Mouse (Mus musculus): Measurements from ENCODE around the gene Lad1. TPM values are rescaled to one million over a fixed set of nuclear protein-coding genes. Genes with fewer than 3 reads are reported as not detected.

The Lad1 gene
- polyA plus RNA-seq, 1 experiment from 2014 or later, result 1.4 TPM

- no peaks in the 10 kb centered on the region for H3K36me3 ChIP-seq (replicated peaks)
- 85% methylated on average over 3 of the region's 3 CpGs for WGBS
- H3K4me1 ChIP-seq, result no peaks in the 10 kb centered on the region
- H3K4me2 ChIP-seq, result no peak overlapping the region
- no peak overlapping the region for H3K4me3 ChIP-seq
- H3K9ac ChIP-seq, result no peak overlapping the region
- no peaks in the 10 kb centered on the region for H3K9me3 ChIP-seq
- peaks cover 13% of the 10 kb centered on the region; the same call in 1 of the 2 replicates for H3K27me3 ChIP-seq (replicated peaks)
- no peak for ATAC-seq (replicated peaks)
- H3K27ac ChIP-seq, result no peak overlapping the region
Observed at GRCm38 (mm10) chr1:135812205-135812604, 6.2 kb upstream of the Lad1 start.

DNA sequence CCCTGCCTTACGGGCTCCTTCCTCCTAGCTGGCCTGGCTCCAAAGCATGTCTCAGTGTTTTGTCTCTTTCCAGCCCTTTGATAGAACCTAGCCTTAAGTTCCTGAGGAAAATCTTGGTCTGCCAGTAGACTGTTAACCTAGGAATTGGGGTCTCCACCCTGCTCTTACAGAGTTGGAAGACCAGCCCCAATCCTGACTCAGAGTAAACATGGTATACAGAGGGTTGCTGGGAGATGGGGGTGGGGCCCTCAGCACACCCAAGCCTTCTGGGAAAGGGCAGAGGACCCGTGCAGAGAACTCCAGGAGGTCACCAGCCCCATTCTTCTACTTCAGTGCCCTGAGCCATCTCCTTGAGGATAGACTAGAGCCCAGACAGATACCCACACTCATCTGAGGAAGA, 5.8 kb upstream of the Lad1 start:
- ATAC-seq (replicated peaks), result no peak
- Histone ChIP-seq H3K4me3 (no peak overlapping the region), H3K4me1 (no peaks in the 10 kb centered on the region), H3K4me2 (no peak overlapping the region), H3K36me3 (replicated peaks) (no peaks in the 10 kb centered on the region), H3K9me3 (no peaks in the 10 kb centered on the region), H3K27ac (no peak overlapping the region), H3K27me3 (replicated peaks) (peaks cover 17% of the 10 kb centered on the region), H3K9ac (no peak overlapping the region)
- 48% methylated on average over 2 of the region's 2 CpGs for WGBS

DNA sequence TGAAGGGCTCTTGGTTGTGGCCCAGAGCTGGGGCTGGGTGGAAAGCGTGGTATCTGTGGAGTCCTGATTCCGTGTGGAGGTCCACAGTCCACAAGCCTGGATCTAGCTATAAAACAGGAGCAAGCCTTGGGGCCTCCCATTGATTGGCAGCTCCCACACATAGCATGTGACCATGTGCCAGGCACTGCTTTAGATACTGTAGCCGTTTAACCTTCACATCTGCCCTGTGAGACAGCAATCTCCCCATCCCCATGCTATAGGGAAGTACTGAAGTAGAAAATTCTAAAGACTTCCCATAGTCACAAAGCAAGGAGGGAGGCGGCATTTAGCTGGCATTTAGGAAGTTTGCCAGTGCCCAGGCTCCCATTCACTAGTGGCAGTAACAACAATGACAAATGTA, 5.3 kb upstream of the Lad1 start:
- Histone ChIP-seq H3K9ac (no peak overlapping the region), H3K27ac (no peak overlapping the region), H3K4me1 (peaks cover under 1% of the 10 kb centered on the region; the same call in 1 of the 2 replicates), H3K36me3 (replicated peaks) (no peaks in the 10 kb centered on the region), H3K9me3 (no peaks in the 10 kb centered on the region), H3K4me2 (no peak overlapping the region), H3K27me3 (replicated peaks) (peaks cover 22% of the 10 kb centered on the region), H3K4me3 (no peak overlapping the region)
- WGBS, result 69% methylated on average over 4 of the region's 4 CpGs
- ATAC-seq (replicated peaks), result no peak

- H3K36me3 ChIP-seq (replicated peaks), result no peaks in the 10 kb centered on the region
- H3K4me1 ChIP-seq, result peaks cover 8% of the 10 kb centered on the region
- peaks cover 30% of the 10 kb centered on the region for H3K27me3 ChIP-seq (replicated peaks)
- no peak overlapping the region for H3K27ac ChIP-seq
- ATAC-seq (replicated peaks), result no peak
- H3K4me3 ChIP-seq, result no peak overlapping the region
- no peaks in the 10 kb centered on the region for H3K9me3 ChIP-seq
- 76% methylated on average over 5 of the region's 5 CpGs for WGBS
- H3K9ac ChIP-seq, result no peak overlapping the region
- H3K4me2 ChIP-seq, result no peak overlapping the region
Observed at GRCm38 (mm10) chr1:135813687-135814395, 4.6 kb upstream of the Lad1 start.

DNA sequence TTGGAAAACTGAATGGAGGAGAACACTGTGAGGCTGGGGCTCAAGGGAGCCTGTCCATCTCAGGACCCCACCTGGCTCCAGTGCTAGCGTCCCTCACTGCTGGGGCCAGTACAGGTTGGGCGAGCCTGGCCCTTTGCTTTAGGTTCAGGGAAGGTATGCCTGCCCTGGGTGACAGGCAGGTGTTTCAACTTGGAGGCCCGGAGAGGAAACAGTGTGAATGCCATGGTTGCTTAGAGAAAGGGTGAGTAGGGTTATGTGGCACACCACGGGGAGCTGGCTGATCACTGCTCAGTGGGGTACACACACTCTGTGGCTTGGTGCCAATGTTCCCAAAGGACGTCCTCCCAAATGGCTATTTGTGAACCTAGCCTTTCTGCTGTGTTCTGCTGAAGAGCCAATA, 3.9 kb upstream of the Lad1 start:
- WGBS, result 86% methylated on average over 5 of the region's 5 CpGs
- peaks cover 37% of the 10 kb centered on the region for H3K27me3 ChIP-seq (replicated peaks)

DNA sequence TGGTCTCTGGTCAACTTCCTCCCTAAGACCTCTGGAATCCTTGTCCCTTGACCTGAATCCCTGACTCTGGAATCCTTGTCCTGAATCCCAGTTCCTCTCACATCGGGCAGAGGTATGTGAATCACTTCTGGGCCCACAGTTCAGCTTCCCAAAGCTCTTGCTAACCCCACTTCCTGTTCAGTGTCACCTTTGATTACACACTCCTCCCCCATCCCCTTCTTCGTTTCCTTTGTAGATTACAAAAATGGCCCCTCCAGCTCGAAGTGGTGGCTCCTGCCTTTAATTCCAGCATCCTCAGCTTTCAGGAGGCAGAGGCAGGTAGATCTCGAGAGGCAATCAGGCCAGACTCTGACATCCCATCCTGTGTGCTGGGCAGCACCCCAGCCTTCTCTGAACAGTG, 803 bp upstream of the Lad1 start:
- 73% methylated on average over 4 of the region's 4 CpGs for WGBS
- Histone ChIP-seq H3K27ac (no peak overlapping the region), H3K4me1 (peaks cover 12% of the 10 kb centered on the region), H3K27me3 (replicated peaks) (peaks cover 50% of the 10 kb centered on the region), H3K36me3 (replicated peaks) (no peaks in the 10 kb centered on the region), H3K9ac (no peak overlapping the region), H3K4me3 (no peak overlapping the region), H3K4me2 (no peak overlapping the region), H3K9me3 (no peaks in the 10 kb centered on the region)
- ATAC-seq (replicated peaks), result no peak

More for the DNA sequence above, 3.9 kb upstream of the Lad1 start:
- no peak overlapping the region for H3K4me3 ChIP-seq
- H3K4me2 ChIP-seq, result no peak overlapping the region
- no peaks in the 10 kb centered on the region for H3K9me3 ChIP-seq
- H3K27ac ChIP-seq, result no peak overlapping the region
- no peak for ATAC-seq (replicated peaks)
- H3K36me3 ChIP-seq (replicated peaks), result no peaks in the 10 kb centered on the region
- H3K4me1 ChIP-seq, result peaks cover 12% of the 10 kb centered on the region
- no peak overlapping the region for H3K9ac ChIP-seq

DNA sequence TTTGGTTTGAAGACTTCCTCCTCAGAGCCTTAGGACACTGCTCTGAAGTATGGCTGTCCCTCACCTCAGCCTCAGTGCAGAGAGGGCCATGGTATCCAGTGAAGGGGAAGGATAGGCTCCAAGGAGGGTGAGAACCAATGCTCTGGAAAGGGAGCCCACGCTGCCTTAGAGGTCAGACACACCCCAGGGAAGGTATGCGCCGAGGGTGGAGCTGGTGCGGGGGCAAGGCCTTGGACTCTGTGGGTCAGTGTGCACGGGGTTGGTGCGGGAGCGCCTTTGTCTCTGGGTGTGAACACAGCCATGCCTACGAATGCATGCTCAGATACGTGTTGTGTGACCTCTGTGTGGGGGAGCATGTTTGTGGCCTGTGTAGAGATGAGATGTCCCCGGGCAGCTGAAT, 1.7 kb downstream of the Lad1 start:
- Histone ChIP-seq H3K36me3 (replicated peaks) (no peaks in the 10 kb centered on the region), H3K4me2 (no peak overlapping the region), H3K4me3 (no peak overlapping the region), H3K27ac (no peak overlapping the region), H3K9me3 (no peaks in the 10 kb centered on the region), H3K4me1 (peaks cover 12% of the 10 kb centered on the region), H3K27me3 (replicated peaks) (peaks cover 50% of the 10 kb centered on the region), H3K9ac (no peak overlapping the region)
- 84% methylated on average over 10 of the region's 10 CpGs for WGBS
- no peak; the same call in 1 of the 2 replicates for ATAC-seq (replicated peaks)

- WGBS, result 89% methylated on average over 16 of the region's 16 CpGs
- peaks cover 48% of the 10 kb centered on the region for H3K27me3 ChIP-seq (replicated peaks)
Observed at GRCm38 (mm10) chr1:135820736-135821364, 2.5 kb downstream of the Lad1 start.

GRCm38 (mm10) chr1:135821780-135822179, 3.4 kb downstream of the Lad1 start:
- H3K9ac ChIP-seq, result no peak overlapping the region
- H3K9me3 ChIP-seq, result no peaks in the 10 kb centered on the region
- ATAC-seq (replicated peaks), result no peak
- no peak overlapping the region for H3K27ac ChIP-seq
- H3K4me3 ChIP-seq, result no peak overlapping the region
- no peaks in the 10 kb centered on the region for H3K36me3 ChIP-seq (replicated peaks)
- peaks cover 12% of the 10 kb centered on the region for H3K4me1 ChIP-seq
- H3K27me3 ChIP-seq (replicated peaks), result peaks cover 41% of the 10 kb centered on the region
- no peak overlapping the region for H3K4me2 ChIP-seq
- WGBS, result 79% methylated on average over 7 of the region's 7 CpGs

More at GRCm38 (mm10) chr1:135820736-135821364, 2.5 kb downstream of the Lad1 start:
- no peak overlapping the region for H3K4me2 ChIP-seq
- no peak overlapping the region for H3K27ac ChIP-seq
- no peak overlapping the region for H3K9ac ChIP-seq
- no peak for ATAC-seq (replicated peaks)
- no peaks in the 10 kb centered on the region for H3K9me3 ChIP-seq
- peaks cover 12% of the 10 kb centered on the region for H3K4me1 ChIP-seq
- H3K4me3 ChIP-seq, result no peak overlapping the region
- H3K36me3 ChIP-seq (replicated peaks), result no peaks in the 10 kb centered on the region

GRCm38 (mm10) chr1:135828918-135829317, 10.5 kb downstream of the Lad1 start:
- ATAC-seq (replicated peaks), result no peak
- H3K36me3 ChIP-seq (replicated peaks), result no peaks in the 10 kb centered on the region
- WGBS, result 28% methylated on average over 1 of the region's 1 CpGs

DNA sequence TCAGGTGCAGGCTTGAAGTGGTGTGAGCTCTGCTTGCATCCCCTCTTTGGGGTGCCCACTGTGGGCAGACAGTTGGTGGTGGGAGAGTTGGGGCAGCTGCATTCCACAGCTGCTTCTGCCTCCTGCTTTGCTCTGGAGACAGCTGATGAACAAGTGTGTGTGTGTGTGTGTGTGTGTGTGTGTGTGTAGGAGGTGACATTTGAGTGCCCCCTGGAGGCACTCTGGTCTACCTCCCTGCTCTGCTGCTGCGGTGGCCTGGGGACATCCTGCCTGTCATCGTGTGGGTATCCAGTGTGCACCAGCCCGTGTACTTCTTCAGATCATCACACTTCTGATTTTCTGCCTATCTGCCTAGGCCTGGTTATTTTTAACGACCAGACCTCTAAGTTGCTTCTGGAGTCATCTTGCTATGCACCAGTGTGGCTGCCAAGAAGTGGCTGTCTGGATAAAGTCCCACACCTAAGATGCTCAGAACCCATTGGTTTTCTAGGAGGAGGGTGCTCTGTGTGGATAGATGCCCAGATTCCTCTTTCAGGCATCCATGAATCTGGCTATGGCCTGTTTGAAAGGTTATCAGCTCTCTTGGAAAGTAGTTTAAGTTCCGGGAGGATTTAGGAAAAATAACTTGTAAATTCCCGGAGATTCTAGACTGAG, 15.9 kb downstream of the Lad1 start:
- Histone ChIP-seq H3K27me3 (replicated peaks) (no peaks in the 10 kb centered on the region), H3K36me3 (replicated peaks) (no peaks in the 10 kb centered on the region), H3K27ac (no peak overlapping the region), H3K4me3 (no peak overlapping the region), H3K9me3 (no peaks in the 10 kb centered on the region), H3K4me1 (no peaks in the 10 kb centered on the region), H3K9ac (no peak overlapping the region), H3K4me2 (no peak overlapping the region)
- WGBS, result 74% methylated on average over 6 of the region's 6 CpGs
- ATAC-seq (replicated peaks), result no peak

More at GRCm38 (mm10) chr1:135828918-135829317, 10.5 kb downstream of the Lad1 start:
- no peak overlapping the region for H3K9ac ChIP-seq
- no peaks in the 10 kb centered on the region for H3K9me3 ChIP-seq
- no peaks in the 10 kb centered on the region; the same call in 1 of the 2 replicates for H3K27me3 ChIP-seq (replicated peaks)
- H3K4me1 ChIP-seq, result no peaks in the 10 kb centered on the region
- no peak overlapping the region for H3K27ac ChIP-seq
- H3K4me3 ChIP-seq, result no peak overlapping the region
- no peak overlapping the region for H3K4me2 ChIP-seq

- Histone ChIP-seq H3K4me2 (no peak overlapping the region), H3K27me3 (replicated peaks) (no peaks in the 10 kb centered on the region), H3K4me1 (no peaks in the 10 kb centered on the region), H3K4me3 (no peak overlapping the region), H3K9me3 (no peaks in the 10 kb centered on the region), H3K27ac (no peak overlapping the region), H3K36me3 (replicated peaks) (no peaks in the 10 kb centered on the region), H3K9ac (no peak overlapping the region)
- ATAC-seq (replicated peaks), result no peak
- 84% methylated on average over 8 of the region's 8 CpGs for WGBS
Observed at GRCm38 (mm10) chr1:135834983-135835382, 16.6 kb downstream of the Lad1 start.
